Mouse (Mus musculus) heart, postnatal 0 days (tissue): Measurements from ENCODE around the gene Prg3.

Experiments used
- CTCF ChIP-seq: IDR thresholded peaks from 2 replicates; pipeline ENCODE4 v1.5.1; 2016; ENCODE audit warnings: antibody characterized with exemption, control low read depth, low read depth
- EP300 ChIP-seq: IDR thresholded peaks from 2 replicates; pipeline ENCODE4 v1.6.1; 2016; ENCODE audit warnings: antibody characterized with exemption, low read depth

DNA sequence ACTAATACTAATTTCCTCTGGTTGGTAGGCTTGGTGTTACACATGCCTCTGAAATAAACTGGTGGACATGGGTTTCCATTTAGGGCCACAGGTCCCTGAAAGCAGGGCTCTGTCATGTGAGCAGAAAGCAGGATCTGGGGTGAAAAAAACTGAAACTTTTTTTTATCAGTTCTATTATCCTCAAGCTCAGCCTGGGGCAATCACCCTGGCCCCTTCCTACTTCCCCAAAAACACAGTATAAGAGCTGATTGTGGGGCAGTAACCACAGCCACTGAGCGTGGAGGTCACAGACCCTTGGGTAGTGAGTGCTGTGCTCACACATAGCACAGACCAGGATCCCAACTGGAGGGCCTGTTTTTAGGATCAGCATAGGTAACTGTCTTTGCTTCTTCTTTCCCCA is at the start of gene Prg3:
- TF ChIP-seq EP300 (no peak), CTCF (no peak)
